Mouse (Mus musculus) T-helper 1 cell (primary cell): ENCODE measurements at regions not wholly inside any gene's neighbourhood (a gene's known extent, or its start where the extent isn't known, plus 50 kb on each side); places are given as distances from the start of the nearest gene placed in this dataset.

ENCODE experiments used
- in situ Hi-C: fragments of 300-600 bp; cut with MboI, MseI; formaldehyde crosslinking; loops from one replicate; pipeline ENCODE4 v1.15.1; 2025; ENCODE audit warnings: high pct_unique_total_duplicates

GRCm38 (mm10) chr17:7680658-7681057 lies 146.4 kb downstream of the Fndc1 start:
- in situ Hi-C loops, result no loop called here

GRCm38 (mm10) chr17:7679786-7680185 lies 147.3 kb downstream of the Fndc1 start:
- in situ Hi-C loops, result no loop called here

GRCm38 (mm10) chr17:7678898-7679297 lies 148.2 kb downstream of the Fndc1 start:
- in situ Hi-C loops, result no loop called here

- in situ Hi-C loops, result no loop called here
Measured at GRCm38 (mm10) chr17:7677796-7678195, 149.3 kb downstream of the Fndc1 start.

GRCm38 (mm10) chr17:7677301-7677700 lies 149.8 kb downstream of the Fndc1 start:
- in situ Hi-C loops, result no loop called here

- in situ Hi-C loops, result no loop called here
Measured at GRCm38 (mm10) chr17:7676776-7677175, 150.3 kb downstream of the Fndc1 start.

GRCm38 (mm10) chr17:7674511-7674910 lies 152.6 kb downstream of the Fndc1 start:
- in situ Hi-C loops, result no loop called here

- in situ Hi-C loops, result no loop called here
Measured at GRCm38 (mm10) chr17:7667826-7668225, 159.3 kb downstream of the Fndc1 start.

- in situ Hi-C loops, result no loop called here
Measured at GRCm38 (mm10) chr17:7666781-7667398, 160.2 kb downstream of the Fndc1 start.

- in situ Hi-C loops, result no loop called here
Measured at GRCm38 (mm10) chr17:7666207-7666606, 160.9 kb downstream of the Fndc1 start.

GRCm38 (mm10) chr17:7665686-7666085 lies 161.4 kb downstream of the Fndc1 start:
- in situ Hi-C loops, result no loop called here

GRCm38 (mm10) chr17:7663896-7664880 lies 162.9 kb downstream of the Fndc1 start:
- in situ Hi-C loops, result no loop called here

GRCm38 (mm10) chr17:7656503-7656902 lies 170.6 kb downstream of the Fndc1 start:
- in situ Hi-C loops, result no loop called here

GRCm38 (mm10) chr17:7655966-7656365 lies 171.1 kb downstream of the Fndc1 start:
- in situ Hi-C loops, result no loop called here

- in situ Hi-C loops, result no loop called here
Measured at GRCm38 (mm10) chr17:7654064-7654564, 173.0 kb downstream of the Fndc1 start.

- in situ Hi-C loops, result no loop called here
Measured at GRCm38 (mm10) chr17:7652037-7652436, 175.1 kb downstream of the Fndc1 start.

GRCm38 (mm10) chr17:7650417-7650816 lies 176.7 kb downstream of the Fndc1 start:
- in situ Hi-C loops, result no loop called here

- in situ Hi-C loops, result no loop called here
Measured at GRCm38 (mm10) chr17:7644857-7645481, 182.1 kb downstream of the Fndc1 start.

- in situ Hi-C loops, result no loop called here
Measured at GRCm38 (mm10) chr17:7643640-7644039, 183.5 kb downstream of the Fndc1 start.

GRCm38 (mm10) chr17:7642442-7642887 lies 184.6 kb downstream of the Fndc1 start:
- in situ Hi-C loops, result no loop called here

GRCm38 (mm10) chr17:7634291-7634664 lies 192.8 kb downstream of the Fndc1 start:
- in situ Hi-C loops, result no loop called here
